Mouse (Mus musculus) embryonic fibroblast, embryonic 13.5 days (primary cell): ENCODE data around the gene Sik3.

Experiments used
- CTCF ChIP-seq: IDR thresholded peaks from 2 replicates; pipeline ENCODE4 v1.5.1; 2011; ENCODE audit warnings: mild to moderate bottlenecking, control low read depth, low read length, moderate library complexity, borderline replicate concordance; ENCODE audit not compliant: insufficient read depth
- POLR2A ChIP-seq: IDR thresholded peaks from 2 replicates; pipeline ENCODE4 v1.6.1; 2011; ENCODE audit warnings: low read depth, mild to moderate bottlenecking, control low read depth, low read length, moderate library complexity

DNA sequence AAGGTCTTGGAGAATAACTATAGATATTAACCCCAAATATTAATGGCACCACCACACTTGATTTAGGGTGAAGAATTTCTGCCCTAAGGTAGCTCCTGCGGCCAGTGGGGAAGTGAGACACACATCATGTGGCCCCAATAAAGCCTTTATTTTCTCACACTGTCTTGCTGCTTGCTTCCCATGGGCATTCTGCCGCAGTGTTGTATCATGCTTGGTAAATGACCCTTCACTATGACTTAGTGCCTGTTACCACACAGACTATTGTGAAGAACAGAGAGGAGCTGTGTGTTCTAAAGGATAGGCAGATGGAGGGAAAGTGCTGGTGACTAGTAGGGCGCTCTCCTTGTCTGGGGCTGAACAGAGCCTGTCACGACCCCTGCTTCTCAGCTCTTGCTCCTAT lies 54.1 kb downstream of the Sik3 start:
- no peak for TF ChIP-seq POLR2A
- no peak for TF ChIP-seq CTCF
